Mouse (Mus musculus): Measurements from ENCODE around the gene Myom3. TPM values are rescaled to one million over a fixed set of nuclear protein-coding genes. Genes with fewer than 3 reads are reported as not detected.

Myom3 gene
- polyA plus RNA-seq, 1 experiment from 2014 or later: not detected

- DNase-seq (ENCODE audit: low spot score): no peak
- no peaks in the 10 kb centered on the region for H3K36me3 ChIP-seq
- H3K27ac ChIP-seq: no peak overlapping the region
- no peaks in the 10 kb centered on the region for H3K9me3 ChIP-seq
- WGBS: 78% methylated on average over 2 of the region's 2 CpGs
- no peaks in the 10 kb centered on the region for H3K27me3 ChIP-seq (ENCODE audit: insufficient read depth, poor library complexity, severe bottlenecking)
- no peak overlapping the region for H3K4me3 ChIP-seq
- peaks cover 6% of the 10 kb centered on the region for H3K4me1 ChIP-seq (replicated peaks)
These were observed 63.8 kb downstream of the Myom3 start for GRCm38 (mm10) chr4:135823298-135823697.

- H3K9me3 ChIP-seq: no peaks in the 10 kb centered on the region
- no peaks in the 10 kb centered on the region for H3K36me3 ChIP-seq
- peaks cover 15% of the 10 kb centered on the region for H3K4me1 ChIP-seq (replicated peaks)
- no peak overlapping the region for H3K4me3 ChIP-seq
- DNase-seq (ENCODE audit: low spot score): no peak
- 51% methylated on average over 8 of the region's 8 CpGs for WGBS
- no peak overlapping the region for H3K27ac ChIP-seq
- H3K27me3 ChIP-seq (ENCODE audit: insufficient read depth, poor library complexity, severe bottlenecking): no peaks in the 10 kb centered on the region
These were observed 64.7 kb downstream of the Myom3 start for GRCm38 (mm10) chr4:135824254-135824653.

GRCm38 (mm10) chr4:135828491-135828890, 69.0 kb downstream of the Myom3 start:
- H3K4me3 ChIP-seq: no peak overlapping the region
- H3K27me3 ChIP-seq (ENCODE audit: insufficient read depth, poor library complexity, severe bottlenecking): no peaks in the 10 kb centered on the region
- no peaks in the 10 kb centered on the region for H3K36me3 ChIP-seq
- H3K27ac ChIP-seq: peak overlapping the region; percentile 73
- H3K4me1 ChIP-seq (replicated peaks): peaks cover 31% of the 10 kb centered on the region
- peak; percentile 44 for DNase-seq (ENCODE audit: low spot score)
- no peaks in the 10 kb centered on the region for H3K9me3 ChIP-seq
- 35% methylated on average over 11 of the region's 11 CpGs for WGBS

GRCm38 (mm10) chr4:135832070-135832469, 72.6 kb downstream of the Myom3 start:
- no peak for DNase-seq (ENCODE audit: low spot score)
- Histone ChIP-seq H3K4me1 (replicated peaks) (peaks cover 36% of the 10 kb centered on the region), H3K9me3 (no peaks in the 10 kb centered on the region), H3K27me3 (ENCODE audit: insufficient read depth, poor library complexity, severe bottlenecking) (no peaks in the 10 kb centered on the region), H3K36me3 (no peaks in the 10 kb centered on the region), H3K27ac (no peak overlapping the region), H3K4me3 (no peak overlapping the region)
- 88% methylated on average over 11 of the region's 11 CpGs for WGBS

- WGBS: 58% methylated on average over 12 of the region's 12 CpGs
- Histone ChIP-seq H3K27ac (peak overlapping the region; percentile 81), H3K9me3 (no peaks in the 10 kb centered on the region), H3K4me3 (no peak overlapping the region), H3K4me1 (replicated peaks) (peaks cover 32% of the 10 kb centered on the region), H3K27me3 (ENCODE audit: insufficient read depth, poor library complexity, severe bottlenecking) (no peaks in the 10 kb centered on the region), H3K36me3 (no peaks in the 10 kb centered on the region)
- DNase-seq (ENCODE audit: low spot score): peak; percentile 31
These were observed 74.0 kb downstream of the Myom3 start for GRCm38 (mm10) chr4:135833301-135834123.

- H3K36me3 ChIP-seq: no peaks in the 10 kb centered on the region
- no peak for DNase-seq (ENCODE audit: low spot score)
- peak overlapping the region; percentile 81 for H3K27ac ChIP-seq
- H3K9me3 ChIP-seq: no peaks in the 10 kb centered on the region
- 78% methylated on average over 8 of the region's 8 CpGs for WGBS
- no peak overlapping the region for H3K4me3 ChIP-seq
- H3K27me3 ChIP-seq (ENCODE audit: insufficient read depth, poor library complexity, severe bottlenecking): no peaks in the 10 kb centered on the region
- peaks cover 25% of the 10 kb centered on the region for H3K4me1 ChIP-seq (replicated peaks)
These were observed 74.7 kb downstream of the Myom3 start for GRCm38 (mm10) chr4:135834124-135834717.

- H3K4me1 ChIP-seq (replicated peaks): peaks cover 5% of the 10 kb centered on the region
- no peak for DNase-seq (ENCODE audit: low spot score)
- WGBS: 80% methylated on average over 3 of the region's 3 CpGs
- H3K4me3 ChIP-seq: no peak overlapping the region
- no peaks in the 10 kb centered on the region for H3K27me3 ChIP-seq (ENCODE audit: insufficient read depth, poor library complexity, severe bottlenecking)
- H3K9me3 ChIP-seq: no peaks in the 10 kb centered on the region
- no peak overlapping the region for H3K27ac ChIP-seq
- no peaks in the 10 kb centered on the region for H3K36me3 ChIP-seq
These were observed 79.4 kb downstream of the Myom3 start for GRCm38 (mm10) chr4:135838925-135839292.

- whole genome bisulfite sequencing: 90% methylated on average over 21 of the region's 21 CpGs
- Histone ChIP-seq H3K36me3 (no peaks in the 10 kb centered on the region), H3K9me3 (no peaks in the 10 kb centered on the region), H3K4me3 (no peak overlapping the region), H3K27me3 (ENCODE audit: insufficient read depth, poor library complexity, severe bottlenecking) (no peaks in the 10 kb centered on the region), H3K4me1 (replicated peaks) (no peaks in the 10 kb centered on the region), H3K27ac (no peak overlapping the region)
- no peak for DNase-seq (ENCODE audit: low spot score)
These were observed 79.9 kb downstream of the Myom3 start for GRCm38 (mm10) chr4:135839293-135840011.

- 84% methylated on average over 6 of the region's 6 CpGs for WGBS
- no peaks in the 10 kb centered on the region for H3K36me3 ChIP-seq
- H3K9me3 ChIP-seq: no peaks in the 10 kb centered on the region
- 0 out of 2 replicates have a peak, but pooled peaks cover 2% of the 10 kb centered on the region for H3K4me1 ChIP-seq (replicated peaks)
- peak; percentile 0 for DNase-seq (ENCODE audit: low spot score)
- H3K27ac ChIP-seq: no peak overlapping the region
- H3K27me3 ChIP-seq (ENCODE audit: insufficient read depth, poor library complexity, severe bottlenecking): no peaks in the 10 kb centered on the region
- no peak overlapping the region for H3K4me3 ChIP-seq
These were observed 84.9 kb downstream of the Myom3 start for GRCm38 (mm10) chr4:135844400-135844799.

GRCm38 (mm10) chr4:135847581-135847980, 88.1 kb downstream of the Myom3 start:
- no peak overlapping the region for H3K4me3 ChIP-seq
- H3K27ac ChIP-seq: no peak overlapping the region
- H3K27me3 ChIP-seq (ENCODE audit: insufficient read depth, poor library complexity, severe bottlenecking): no peaks in the 10 kb centered on the region
- no peak for DNase-seq (ENCODE audit: low spot score)
- peaks cover 17% of the 10 kb centered on the region for H3K4me1 ChIP-seq (replicated peaks)
- WGBS: 76% methylated on average over 5 of the region's 5 CpGs
- H3K36me3 ChIP-seq: no peaks in the 10 kb centered on the region
- H3K9me3 ChIP-seq: no peaks in the 10 kb centered on the region

- no peaks in the 10 kb centered on the region for H3K9me3 ChIP-seq
- H3K27ac ChIP-seq: peak overlapping the region; percentile 77
- no peaks in the 10 kb centered on the region for H3K36me3 ChIP-seq
- no peaks in the 10 kb centered on the region for H3K27me3 ChIP-seq (ENCODE audit: insufficient read depth, poor library complexity, severe bottlenecking)
- 42% methylated on average over 13 of the region's 13 CpGs for WGBS
- 0 out of 2 replicates have a peak overlapping the region, but pooled peaks have one; percentile 3 for H3K4me3 ChIP-seq
- no peak for DNase-seq (ENCODE audit: low spot score)
- H3K4me1 ChIP-seq (replicated peaks): peaks cover 36% of the 10 kb centered on the region
These were observed 91.0 kb downstream of the Myom3 start for GRCm38 (mm10) chr4:135850411-135851095.

- 0 out of 2 replicates have a peak overlapping the region, but pooled peaks have one; percentile 77 for H3K27ac ChIP-seq
- peaks cover 37% of the 10 kb centered on the region for H3K4me1 ChIP-seq (replicated peaks)
- H3K4me3 ChIP-seq: no peak overlapping the region
- H3K9me3 ChIP-seq: no peaks in the 10 kb centered on the region
- H3K27me3 ChIP-seq (ENCODE audit: insufficient read depth, poor library complexity, severe bottlenecking): no peaks in the 10 kb centered on the region
- WGBS: 86% methylated on average over 9 of the region's 9 CpGs
- no peaks in the 10 kb centered on the region for H3K36me3 ChIP-seq
- no peak for DNase-seq (ENCODE audit: low spot score)
These were observed 92.4 kb downstream of the Myom3 start for GRCm38 (mm10) chr4:135851942-135852341.

Measured in hindbrain, embryonic 10.5 days (tissue).